Mouse (Mus musculus): Measurements from ENCODE around the gene Mapk13. TPM values are rescaled to one million over a fixed set of nuclear protein-coding genes. Genes with fewer than 3 reads are reported as not detected.
"Not testable (repeated sequence)": the region's sequence is repeated elsewhere in the genome, so short reads cannot be mapped to it uniquely, and the experiment has no call there.

Mapk13 gene
- total RNA-seq, 2 experiments from 2014 or later = 0.24 to 0.39 TPM

DNA sequence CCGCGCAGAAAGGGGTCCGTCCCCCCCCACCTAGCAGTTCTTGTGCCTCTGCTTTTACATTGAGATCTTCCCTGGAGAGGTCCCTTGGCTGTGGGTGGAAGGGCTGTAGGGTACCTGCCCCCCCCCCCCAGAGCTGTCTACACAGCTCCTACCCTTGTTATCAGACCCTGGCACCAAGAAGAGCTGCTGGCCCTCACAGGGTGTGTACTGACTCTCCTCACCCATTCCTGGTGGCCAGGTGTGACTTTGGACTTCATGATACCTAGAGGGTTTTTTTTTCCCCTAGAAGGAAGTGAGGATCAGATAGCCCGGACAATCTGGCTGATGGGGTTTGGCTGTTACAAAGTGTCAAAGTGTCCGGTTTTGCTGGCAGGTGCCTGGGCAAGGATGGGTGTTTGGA lies 2.2 kb downstream of the Mapk13 start:
- intact Hi-C loops (cut with DNase I; ENCODE audit: low total_unique reads) = no loop called here
- no peak for DNase-seq

DNA sequence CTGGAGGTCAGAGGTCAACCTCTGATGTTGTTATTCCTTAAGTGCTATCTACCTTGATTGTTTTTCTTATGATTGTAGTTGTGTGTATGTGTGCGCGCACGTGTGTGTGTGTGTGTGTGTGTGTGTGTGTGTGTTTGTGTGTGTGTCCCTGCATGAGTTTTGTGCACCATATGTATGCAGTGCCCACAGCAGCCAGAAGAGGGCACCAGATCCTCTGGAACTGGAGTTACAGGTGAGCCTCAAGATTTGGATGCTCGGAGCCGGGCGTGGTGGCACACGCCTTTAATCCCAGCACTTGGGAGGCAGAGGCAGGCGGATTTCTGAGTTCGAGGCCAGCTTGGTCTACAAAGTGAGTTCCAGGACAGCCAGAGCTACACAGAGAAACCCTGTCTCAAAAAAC lies 5.2 kb downstream of the Mapk13 start:
- intact Hi-C loops (cut with DNase I; ENCODE audit: low total_unique reads); DNase-seq: not testable (repeated sequence)

GRCm38 (mm10) chr17:28775161-28775560 lies 6.1 kb downstream of the Mapk13 start:
- DNase-seq = no peak
- intact Hi-C loops (cut with DNase I; ENCODE audit: low total_unique reads) = no loop called here

DNA sequence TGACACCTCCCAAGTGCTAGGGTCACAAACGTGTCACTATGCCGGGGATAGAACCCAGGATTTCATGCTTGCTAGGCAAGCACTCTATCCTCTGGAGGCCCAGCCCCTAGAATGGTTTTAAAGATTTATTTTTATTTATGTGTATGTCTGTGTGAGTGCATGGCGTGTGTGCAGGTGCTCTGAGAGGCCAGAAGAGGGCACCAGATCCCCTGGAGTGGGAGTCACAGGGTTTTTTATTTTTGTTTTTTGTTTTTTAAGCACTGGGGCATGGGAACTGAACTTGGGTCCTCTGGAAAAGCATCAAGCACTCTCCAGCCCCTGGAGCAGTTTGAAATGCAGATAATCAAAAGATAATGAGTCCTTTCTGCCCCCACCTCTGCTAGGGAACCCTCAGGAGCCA lies 7.7 kb downstream of the Mapk13 start:
- intact Hi-C loops (cut with DNase I; ENCODE audit: low total_unique reads) = no loop called here
- no peak for DNase-seq

GRCm38 (mm10) chr17:28777231-28778005 lies 8.3 kb downstream of the Mapk13 start:
- peak; percentile 72 for DNase-seq
- intact Hi-C loops (cut with DNase I; ENCODE audit: low total_unique reads) = no loop called here

- intact Hi-C loops (cut with DNase I; ENCODE audit: low total_unique reads) = no loop called here
- no peak for DNase-seq
Measured at GRCm38 (mm10) chr17:28779735-28780134, 10.6 kb downstream of the Mapk13 start.

- no peak for DNase-seq
- intact Hi-C loops (cut with DNase I; ENCODE audit: low total_unique reads) = no loop called here
Measured at GRCm38 (mm10) chr17:28780836-28781235, 11.7 kb downstream of the Mapk13 start.

DNA sequence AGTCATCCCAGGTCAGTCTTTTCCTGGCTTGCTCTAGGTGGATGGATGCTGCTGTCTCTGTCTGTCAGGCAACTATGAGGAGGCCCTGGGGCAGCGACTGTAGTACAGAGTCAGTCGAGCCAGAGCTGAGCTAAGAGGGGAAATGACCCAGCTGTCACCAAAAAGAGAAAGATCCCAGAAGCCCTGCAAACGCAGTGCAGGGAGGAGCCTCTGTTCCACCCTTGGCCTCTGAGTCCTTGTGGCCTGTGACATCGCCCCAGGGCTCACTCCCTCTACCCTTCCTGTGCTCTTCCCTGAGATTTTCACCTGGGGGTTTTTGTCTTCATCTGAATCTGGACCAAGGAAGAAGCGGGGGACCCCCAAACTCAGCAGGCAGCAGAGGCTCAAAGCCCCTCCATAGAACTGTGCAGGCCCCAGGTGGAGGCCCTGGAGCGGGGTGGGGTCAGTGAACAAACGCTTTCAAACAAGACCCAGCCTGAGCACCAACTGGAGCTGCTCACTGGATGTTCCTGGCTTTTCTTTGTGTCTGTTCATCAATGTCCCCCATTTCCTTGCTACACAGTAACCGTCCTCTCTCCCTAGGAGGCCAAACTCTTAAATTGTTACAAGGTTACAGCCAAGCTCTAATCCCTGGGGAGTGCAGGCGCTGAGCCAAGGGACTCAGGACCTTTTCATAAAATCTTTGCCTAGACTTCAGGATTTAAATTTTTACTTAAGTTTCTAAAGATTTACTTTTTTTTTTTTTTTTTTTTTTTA lies 12.4 kb downstream of the Mapk13 start:
- intact Hi-C loops (cut with DNase I; ENCODE audit: low total_unique reads) = no loop called here
- DNase-seq = no peak

GRCm38 (mm10) chr17:28785036-28785435 lies 15.9 kb downstream of the Mapk13 start:
- intact Hi-C loops (cut with DNase I; ENCODE audit: low total_unique reads) = no loop called here
- DNase-seq = no peak

DNA sequence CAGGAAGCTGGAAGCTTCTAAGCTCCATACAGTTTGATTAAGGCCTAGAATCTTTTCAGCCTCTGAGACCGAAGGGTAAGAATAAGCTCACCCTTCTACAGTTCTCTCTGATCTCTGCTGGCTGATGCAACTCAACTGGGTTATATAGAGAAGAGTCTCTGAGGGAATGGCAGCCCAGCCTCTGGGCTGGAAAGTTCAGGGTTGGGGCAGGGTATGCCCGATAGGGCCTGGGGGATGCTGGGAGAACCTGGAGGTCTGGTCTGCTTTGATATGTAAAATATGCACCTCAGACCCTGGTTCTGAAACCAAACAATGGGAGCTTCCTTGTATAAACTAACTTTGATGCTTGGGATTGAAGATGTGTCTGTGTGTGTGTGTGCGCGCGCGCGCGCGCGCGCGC lies 18.4 kb downstream of the Mapk13 start:
- intact Hi-C loops (cut with DNase I; ENCODE audit: low total_unique reads) = no loop called here
- no peak for DNase-seq

DNA sequence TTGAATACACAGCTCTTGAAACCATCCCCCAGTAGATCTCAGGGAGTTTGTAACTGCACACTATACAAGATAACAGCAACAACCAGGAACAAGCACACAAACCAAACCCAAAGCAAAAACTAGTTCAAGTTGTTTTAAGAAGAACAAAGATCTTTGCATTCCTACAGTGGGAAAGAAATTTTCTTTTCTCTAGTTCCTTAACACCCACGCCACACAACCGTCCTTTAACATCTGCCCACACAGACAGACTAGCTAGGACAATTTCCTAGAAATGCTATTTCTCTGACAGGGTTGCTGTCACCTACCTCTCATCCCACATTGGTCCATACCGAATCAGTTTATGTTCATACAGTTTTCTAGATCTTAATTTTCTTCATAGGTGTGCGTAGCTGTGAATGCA lies 27.9 kb downstream of the Mapk13 start:
- DNase-seq = no peak
- intact Hi-C loops (cut with DNase I; ENCODE audit: low total_unique reads) = loop anchor here (5.0 kb wide), 1 partner anchor 35 kb away; no protein-coding TSS in a partner anchor

GRCm38 (mm10) chr17:28799291-28800160 lies 30.4 kb downstream of the Mapk13 start:
- no peak for DNase-seq
- intact Hi-C loops (cut with DNase I; ENCODE audit: low total_unique reads) = loop anchor here (5.0 kb wide), 1 partner anchor 37 kb away; no protein-coding TSS in a partner anchor

GRCm38 (mm10) chr17:28800281-28800670 lies 31.2 kb downstream of the Mapk13 start:
- intact Hi-C loops (cut with DNase I; ENCODE audit: low total_unique reads) = no loop called here
- DNase-seq = no peak

DNA sequence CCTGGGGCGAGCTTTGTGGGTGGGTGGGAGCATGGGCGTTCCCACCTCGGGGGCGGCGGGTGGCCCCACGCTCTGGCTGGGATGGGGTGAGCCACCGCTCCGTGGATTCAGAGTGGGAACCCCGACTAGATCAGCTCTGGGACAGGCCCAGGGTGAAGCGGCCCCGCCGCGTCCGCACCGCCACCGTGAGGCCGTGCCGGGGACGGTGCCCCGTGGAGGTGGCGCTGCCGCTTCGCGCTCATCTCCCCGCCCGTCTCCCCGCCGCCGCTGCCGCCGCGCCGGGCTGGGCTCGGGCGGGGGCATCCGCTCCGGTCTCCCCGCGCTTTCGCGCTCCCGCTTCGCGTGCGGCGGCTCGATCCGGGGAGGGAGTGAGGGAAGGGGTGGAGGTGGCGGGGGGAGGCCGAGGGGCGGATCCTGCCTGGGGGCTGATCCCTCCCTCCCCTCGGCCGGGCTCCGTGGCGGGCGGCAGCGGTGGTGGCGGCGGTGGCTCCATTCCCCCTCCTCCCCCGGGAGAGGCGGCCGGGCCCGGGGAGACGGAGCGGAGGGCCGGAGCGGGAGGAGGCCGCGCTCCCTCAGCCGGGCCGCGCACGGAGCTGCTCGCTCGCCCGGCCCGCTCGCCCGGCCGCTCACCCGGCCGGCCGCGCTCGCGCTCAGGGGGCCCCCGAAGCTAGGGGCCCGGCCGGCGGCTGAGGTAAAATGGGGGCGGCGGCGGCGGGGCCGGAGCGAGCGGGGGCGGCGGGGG lies 31.7 kb downstream of the Mapk13 start, which contains the start of gene Brpf3:
Gene Brpf3, plus strand, starts transcription at position 420 of the 742 bp plus-strand sequence.
- intact Hi-C loops (cut with DNase I; ENCODE audit: low total_unique reads) = no loop called here
- DNase-seq = peak; percentile 88

DNA sequence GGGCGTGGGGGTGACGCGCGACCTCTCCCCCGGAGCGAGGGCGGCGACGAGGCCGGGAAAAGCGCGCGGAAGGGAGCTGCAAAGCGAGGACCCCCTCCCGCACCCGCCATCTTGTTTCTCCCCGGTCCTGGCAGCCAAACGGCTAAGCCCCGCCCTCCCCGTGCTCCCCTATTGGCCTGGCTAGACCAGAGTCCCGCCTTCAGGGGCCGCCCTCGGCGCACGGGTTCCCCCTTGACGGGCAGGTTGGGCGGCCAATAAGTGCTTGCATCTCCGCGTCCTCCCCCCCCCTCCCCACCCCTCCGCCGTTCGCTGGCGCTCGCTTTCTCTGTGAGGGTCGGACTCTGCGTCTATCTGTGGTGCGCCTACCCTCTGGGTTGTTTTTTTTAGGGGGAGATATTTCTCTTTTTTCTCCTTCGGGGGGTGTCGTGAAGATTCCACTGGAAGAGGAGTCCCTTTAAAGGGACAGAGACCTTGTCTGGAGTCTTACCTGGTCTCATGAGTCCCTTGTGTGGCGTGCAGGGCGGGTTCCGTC lies 32.4 kb downstream of the Mapk13 start:
- DNase-seq = peak; percentile 100
- intact Hi-C loops (cut with DNase I; ENCODE audit: low total_unique reads) = no loop called here

GRCm38 (mm10) chr17:28802006-28802481 lies 32.9 kb downstream of the Mapk13 start:
- intact Hi-C loops (cut with DNase I; ENCODE audit: low total_unique reads) = no loop called here
- DNase-seq = no peak

- intact Hi-C loops (cut with DNase I; ENCODE audit: low total_unique reads) = no loop called here
- DNase-seq = no peak
Measured at GRCm38 (mm10) chr17:28803316-28803715, 34.2 kb downstream of the Mapk13 start.

DNA sequence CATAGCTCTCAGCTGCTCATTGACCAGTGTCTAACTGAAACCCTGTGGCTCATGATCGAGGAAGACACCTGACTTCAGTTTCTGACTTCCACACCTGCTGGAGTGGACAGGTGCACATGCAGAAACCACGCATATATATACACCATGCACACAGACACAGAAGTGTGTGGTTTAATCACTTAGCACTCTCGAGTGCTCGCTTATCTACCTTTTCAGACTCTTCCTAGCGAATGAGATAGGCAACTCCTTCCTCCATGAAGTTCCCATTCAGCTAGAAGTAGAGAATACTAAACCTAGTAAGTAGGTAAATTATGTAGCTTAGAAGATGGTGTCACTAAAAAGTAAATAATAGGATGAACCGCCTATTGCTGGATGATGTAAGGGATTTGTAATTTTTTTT lies 35.9 kb downstream of the Mapk13 start:
- intact Hi-C loops (cut with DNase I; ENCODE audit: low total_unique reads) = no loop called here
- DNase-seq = no peak

- intact Hi-C loops (cut with DNase I; ENCODE audit: low total_unique reads) = no loop called here
- DNase-seq = no peak
Measured at GRCm38 (mm10) chr17:28806770-28807169, 37.7 kb downstream of the Mapk13 start.
